Mouse (Mus musculus) CH12.LX (cell line): ENCODE measurements around the gene Npl. TPM values are rescaled to one million over a fixed set of nuclear protein-coding genes. Genes with fewer than 3 reads are reported as not detected.

Source experiments
- DNase-seq: peaks from one replicate; pipeline ENCODE4 v3.0.0-alpha.2; 2013; ENCODE audit errors: extremely low read depth
- H3K27ac ChIP-seq: 2 replicates; pipeline ENCODE4 v1.5.1; 2012; ENCODE audit warnings: low read depth, mild to moderate bottlenecking, control low read depth, moderate library complexity; ENCODE audit not compliant: insufficient read depth
- H3K27me3 ChIP-seq: replicated peaks from 2 replicates; pipeline ENCODE3; 2012; ENCODE audit warnings: inconsistent platforms
- H3K36me3 ChIP-seq, 2 experiments: replicated peaks in 1 of 2; 2 replicates each; pipeline versions ENCODE3 to v1.6.1; 2012; ENCODE audit warnings: inconsistent platforms in 1 of 2, low read length in 1 of 2, mild to moderate bottlenecking in 1 of 2, mixed read lengths in 1 of 2, moderate library complexity in 1 of 2; ENCODE audit not compliant: control insufficient read depth in 1 of 2, insufficient read depth in 1 of 2
- H3K4me1 ChIP-seq, 2 experiments: 2 replicates each; pipeline ENCODE4 v1.6.1; 2012; ENCODE audit warnings: inconsistent platforms in 1 of 2, moderate library complexity in 1 of 2; ENCODE audit not compliant: insufficient read depth in 2 of 2, control insufficient read depth in 1 of 2
- H3K4me2 ChIP-seq: 2 replicates; pipeline ENCODE4 v1.6.1; 2012; ENCODE audit warnings: low read depth, mild to moderate bottlenecking, control low read depth; ENCODE audit not compliant: poor library complexity, insufficient read depth, severe bottlenecking
- H3K4me3 ChIP-seq, 3 experiments: fragments of 150-350 bp in 1 of 3; sonication (generic) in 1 of 3; replicated peaks in 1 of 3; 2 replicates each; pipeline versions ENCODE3 to v1.5.1; 2011 to 2012; ENCODE audit warnings: low read depth in 2 of 3, low read length in 2 of 3, mild to moderate bottlenecking in 2 of 3, moderate library complexity in 2 of 3, control low read depth in 1 of 3, improper control_type of control experiment in 1 of 3, inconsistent platforms in 1 of 3, mixed read lengths in 1 of 3; ENCODE audit not compliant: poor library complexity in 1 of 3
- H3K79me2 ChIP-seq: replicated peaks from 2 replicates; pipeline ENCODE4 v1.6.1; 2012; ENCODE audit warnings: mild to moderate bottlenecking, moderate library complexity; ENCODE audit not compliant: control insufficient read depth, poor library complexity, insufficient read depth, severe bottlenecking; ENCODE audit errors: extremely low read depth
- H3K9ac ChIP-seq: 2 replicates; pipeline ENCODE4 v1.6.1; 2012; ENCODE audit warnings: low read depth, mild to moderate bottlenecking, control low read depth, moderate library complexity; ENCODE audit not compliant: insufficient read depth
- H3K9me3 ChIP-seq: replicated peaks from 2 replicates; pipeline ENCODE3; 2012; ENCODE audit warnings: low read length, inconsistent platforms, mixed read lengths
- BHLHE40 ChIP-seq: IDR thresholded peaks from 2 replicates; pipeline ENCODE4 v1.6.1; 2011; ENCODE audit warnings: mild to moderate bottlenecking, low read depth, low read length, improper control_type of control experiment
- CHD1 ChIP-seq: IDR thresholded peaks from 2 replicates; pipeline ENCODE4 v1.6.1; 2012; ENCODE audit warnings: low read depth, low read length, improper control_type of control experiment, inconsistent platforms
- CHD2 ChIP-seq: IDR thresholded peaks from 2 replicates; pipeline ENCODE4 v1.6.1; 2011; ENCODE audit warnings: low read length, improper control_type of control experiment
- CTCF ChIP-seq, 2 experiments: IDR thresholded peaks in 1 of 2; conservative IDR thresholded peaks in 1 of 2; 2 replicates each; pipeline ENCODE4 v1.5.1; 2011 to 2012; ENCODE audit warnings: low read depth in 2 of 2, low read length in 2 of 2, improper control_type of control experiment in 1 of 2, inconsistent platforms in 1 of 2, mild to moderate bottlenecking in 1 of 2, moderate library complexity in 1 of 2
- E2F4 ChIP-seq: IDR thresholded peaks from 2 replicates; pipeline ENCODE4 v1.6.1; 2011; ENCODE audit warnings: low read depth, low read length, improper control_type of control experiment; ENCODE audit not compliant: insufficient replicate concordance
- ELF1 ChIP-seq: IDR thresholded peaks from 2 replicates; pipeline ENCODE4 v1.6.1; 2014; ENCODE audit warnings: low read depth, mild to moderate bottlenecking, inconsistent platforms, low read length, improper control_type of control experiment
- EP300 ChIP-seq: IDR thresholded peaks from 2 replicates; pipeline ENCODE4 v1.6.1; 2011; ENCODE audit warnings: low read length, improper control_type of control experiment
- ETS1 ChIP-seq: conservative IDR thresholded peaks from 2 replicates; pipeline ENCODE4 v1.6.1; 2012; ENCODE audit warnings: low read depth, mild to moderate bottlenecking, inconsistent platforms, low read length, improper control_type of control experiment, moderate library complexity
- HCFC1 ChIP-seq: IDR thresholded peaks from 2 replicates; pipeline ENCODE4 v1.6.1; 2012; ENCODE audit warnings: low read depth, mild to moderate bottlenecking, inconsistent platforms, low read length, improper control_type of control experiment
- IRF4 ChIP-seq: IDR thresholded peaks from 2 replicates; pipeline ENCODE4 v1.6.1; 2014; ENCODE audit warnings: low read depth, mild to moderate bottlenecking, inconsistent platforms, low read length, improper control_type of control experiment
- JUN ChIP-seq: IDR thresholded peaks from 2 replicates; pipeline ENCODE4 v1.6.1; 2011; ENCODE audit warnings: low read depth, mild to moderate bottlenecking, low read length, improper control_type of control experiment, moderate library complexity; ENCODE audit not compliant: insufficient read depth
- JUND ChIP-seq: conservative IDR thresholded peaks from 2 replicates; pipeline ENCODE4 v1.6.1; 2011; ENCODE audit warnings: low read depth, low read length, improper control_type of control experiment
- KAT2A ChIP-seq: IDR thresholded peaks from 2 replicates; pipeline ENCODE4 v1.6.1; 2012; ENCODE audit warnings: low read length, improper control_type of control experiment, inconsistent platforms; ENCODE audit not compliant: insufficient replicate concordance
- MAFK ChIP-seq: IDR thresholded peaks from 2 replicates; pipeline ENCODE4 v1.6.1; 2011; ENCODE audit warnings: low read length, improper control_type of control experiment; ENCODE audit not compliant: insufficient replicate concordance
- MAX ChIP-seq: IDR thresholded peaks from 2 replicates; pipeline ENCODE4 v1.6.1; 2011; ENCODE audit warnings: low read length, improper control_type of control experiment
- MAZ ChIP-seq: IDR thresholded peaks from 2 replicates; pipeline ENCODE4 v1.6.1; 2012; ENCODE audit warnings: low read depth, mild to moderate bottlenecking, inconsistent platforms, low read length, improper control_type of control experiment, moderate library complexity
- MEF2A ChIP-seq: IDR thresholded peaks from 2 replicates; pipeline ENCODE4 v1.6.1; 2014; ENCODE audit warnings: low read depth, mild to moderate bottlenecking, inconsistent platforms, low read length, improper control_type of control experiment, borderline replicate concordance
- MXI1 ChIP-seq: IDR thresholded peaks from 2 replicates; pipeline ENCODE4 v1.6.1; 2011; ENCODE audit warnings: mild to moderate bottlenecking, low read depth, low read length, improper control_type of control experiment
- MYC ChIP-seq: IDR thresholded peaks from 2 replicates; pipeline ENCODE4 v1.6.1; 2011; ENCODE audit warnings: low read depth, mild to moderate bottlenecking, improper control_type of control experiment, low read length
- NRF1 ChIP-seq: IDR thresholded peaks from 2 replicates; pipeline ENCODE4 v1.6.1; 2014; ENCODE audit warnings: low read depth, mild to moderate bottlenecking, inconsistent platforms, low read length, improper control_type of control experiment, moderate library complexity
- PAX5 ChIP-seq: IDR thresholded peaks from 2 replicates; pipeline ENCODE4 v1.6.1; 2012; ENCODE audit warnings: low read length, inconsistent platforms, mixed read lengths
- POLR2A ChIP-seq: IDR thresholded peaks from 2 replicates; pipeline ENCODE4 v1.6.1; 2011; ENCODE audit warnings: low read depth, mild to moderate bottlenecking, improper control_type of control experiment, low read length
- POLR2AphosphoS2 ChIP-seq: IDR thresholded peaks from 2 replicates; pipeline ENCODE4 v1.6.1; 2011; ENCODE audit warnings: low read depth, low read length, improper control_type of control experiment
- RAD21 ChIP-seq: IDR thresholded peaks from 2 replicates; pipeline ENCODE4 v1.6.1; 2011; ENCODE audit warnings: low read depth, mild to moderate bottlenecking, low read length, improper control_type of control experiment, moderate library complexity
- RCOR1 ChIP-seq: conservative IDR thresholded peaks from 2 replicates; pipeline ENCODE4 v1.6.1; 2012; ENCODE audit warnings: low read depth, mild to moderate bottlenecking, inconsistent platforms, low read length, improper control_type of control experiment
- SIN3A ChIP-seq: IDR thresholded peaks from 2 replicates; pipeline ENCODE4 v1.6.1; 2012; ENCODE audit warnings: low read length, improper control_type of control experiment, inconsistent platforms
- SMC3 ChIP-seq: IDR thresholded peaks from 2 replicates; pipeline ENCODE4 v1.6.1; 2011; ENCODE audit warnings: low read depth, low read length, improper control_type of control experiment
- TBP ChIP-seq: conservative IDR thresholded peaks from 2 replicates; pipeline ENCODE4 v1.6.1; 2011; ENCODE audit warnings: low read depth, low read length, improper control_type of control experiment
- TCF12 ChIP-seq: IDR thresholded peaks from 2 replicates; pipeline ENCODE4 v1.6.1; 2014; ENCODE audit warnings: low read depth, mild to moderate bottlenecking, inconsistent platforms, low read length, improper control_type of control experiment
- UBTF ChIP-seq: IDR thresholded peaks from 2 replicates; pipeline ENCODE4 v1.6.1; 2012; ENCODE audit warnings: low read depth, mild to moderate bottlenecking, inconsistent platforms, low read length, improper control_type of control experiment, moderate library complexity
- USF1 ChIP-seq: IDR thresholded peaks from 2 replicates; pipeline ENCODE4 v1.6.1; 2014; ENCODE audit warnings: low read depth, mild to moderate bottlenecking, inconsistent platforms, low read length, improper control_type of control experiment
- USF2 ChIP-seq: conservative IDR thresholded peaks from 2 replicates; pipeline ENCODE4 v1.6.1; 2011; ENCODE audit warnings: low read depth, low read length, improper control_type of control experiment
- ZC3H11A ChIP-seq: IDR thresholded peaks from 2 replicates; pipeline ENCODE4 v1.6.1; 2012; ENCODE audit warnings: low read depth, mild to moderate bottlenecking, inconsistent platforms, low read length, improper control_type of control experiment
- ZKSCAN1 ChIP-seq: IDR thresholded peaks from 2 replicates; pipeline ENCODE4 v1.6.1; 2012; ENCODE audit warnings: low read depth, inconsistent platforms, low read length, improper control_type of control experiment, borderline replicate concordance
- ZMIZ1 ChIP-seq: IDR thresholded peaks from 2 replicates; pipeline ENCODE4 v1.6.1; 2012; ENCODE audit warnings: low read depth, mild to moderate bottlenecking, inconsistent platforms, low read length, improper control_type of control experiment
- ZNF384 ChIP-seq: IDR thresholded peaks from 2 replicates; pipeline ENCODE4 v1.6.1; 2012; ENCODE audit warnings: low read depth, low read length, improper control_type of control experiment, inconsistent platforms
- dilution Hi-C: fragments of 300-500 bp; cut with MboI; formaldehyde crosslinking; loops from 2 replicates; pipeline ENCODE4 v1.14.3; 2020; ENCODE audit warnings: low sequenced_read_pairs; ENCODE audit not compliant: extremely low pct_unique_long_range_greater_than_20kb, extremely low pct_ligation_motif_present
- in situ Hi-C: fragments of 300-500 bp; cut with MboI; formaldehyde crosslinking; loops from 3 replicates; pipeline ENCODE4 v1.14.3; 2019; ENCODE audit warnings: low sequenced_read_pairs, low pct_ligation_motif_present, low pct_unique_long_range_greater_than_20kb, mixed read lengths
- polyA plus RNA-seq: library from polyadenylated mRNA; unstranded; fragments of >175 nt; gene quantifications from 2 replicates; pipeline ENCODE4 v1.2.1, GENCODE M21; 2012; ENCODE audit warnings: low read depth; ENCODE audit not compliant: insufficient read length
- total RNA-seq, 2 experiments: library from RNA; depleted of rRNA; stranded (reverse); fragments of 300-350 nt in 1 of 2; fragments of >200 nt in 1 of 2; gene quantifications; 2 replicates each; pipeline ENCODE4 v1.2.3; 2012 to 2014

Npl gene
- total and polyA plus RNA-seq, 3 experiments, result 0.08 TPM; not detected in 2

GRCm38 (mm10) chr1:153489132-153489531 lies 60.7 kb downstream of the Npl start:
- H3K4me1 ChIP-seq, result peaks cover 8 to 57% of the 10 kb centered on the region in 2 experiments
- H3K9ac ChIP-seq, result peak overlapping the region; percentile 63

GRCm38 (mm10) chr1:153487500-153487879 lies 62.4 kb downstream of the Npl start, which contains the start of gene Dhx9:
Gene Dhx9 (minus strand): TSS chr1:153487660.
- peak within 1 kb of the TSS; percentile 96 for H3K9ac ChIP-seq
- H3K27ac ChIP-seq, result peak within 1 kb of the TSS; percentile 72
- peak; percentile 95 for DNase-seq
- dilution Hi-C loops, result no loop called here
- H3K36me3 ChIP-seq, result peaks cover 0 to 17% of the 10 kb centered on the region in 2 experiments
- H3K4me3 ChIP-seq, result peak within 1 kb of the TSS; percentile 51 to 99 (median 98)
- in situ Hi-C loops, result no loop called here
- no peaks in the 10 kb centered on the region for H3K27me3 ChIP-seq
- H3K9me3 ChIP-seq, result no peaks in the 10 kb centered on the region
- peaks cover 5 to 55% of the 10 kb centered on the region in 2 experiments for H3K4me1 ChIP-seq
- H3K4me2 ChIP-seq, result peak within 1 kb of the TSS; percentile 88
- peaks cover 53% of the 10 kb centered on the region for H3K79me2 ChIP-seq
- no peak for TF ChIP-seq USF2
- TF ChIP-seq MYC, result peak; percentile 81; the same call in 1 of the 2 replicates
- no peak for TF ChIP-seq MAZ
- TF ChIP-seq NRF1, result peak; percentile 90
- no peak for TF ChIP-seq ZC3H11A
- peak; percentile 94 for TF ChIP-seq ZMIZ1
- TF ChIP-seq TBP, result peak; percentile 91
- TF ChIP-seq MAFK, result no peak
- no peak for TF ChIP-seq RCOR1
- no peak for TF ChIP-seq JUN
- no peak for TF ChIP-seq JUND
- no peak for TF ChIP-seq ZNF384
- peak; percentile 72; the same call in 1 of the 2 replicates for TF ChIP-seq KAT2A
- no peak for TF ChIP-seq CTCF (conservative IDR thresholded peaks at IDR 0.05 in 1 of 2, IDR thresholded peaks at IDR 0.05 in 1 of 2; ENCODE audit: low read depth in 2 of 2, low read length in 2 of 2)
- TF ChIP-seq USF1, result no peak
- peak; percentile 99 for TF ChIP-seq POLR2A
- TF ChIP-seq ETS1, result no peak
- peak; percentile 73; the same call in 1 of the 2 replicates for TF ChIP-seq SIN3A

More at GRCm38 (mm10) chr1:153489132-153489531, 60.7 kb downstream of the Npl start:
- DNase-seq, result peak; percentile 93
- H3K4me3 ChIP-seq, result no peak overlapping the region
- no peaks in the 10 kb centered on the region for H3K27me3 ChIP-seq
- H3K4me2 ChIP-seq, result peak overlapping the region; percentile 73
- peaks cover 39% of the 10 kb centered on the region for H3K79me2 ChIP-seq
- dilution Hi-C loops, result no loop called here
- peak overlapping the region; percentile 48 for H3K27ac ChIP-seq
- in situ Hi-C loops, result no loop called here
- H3K36me3 ChIP-seq, result peaks cover 0 to 5% of the 10 kb centered on the region in 2 experiments
- H3K9me3 ChIP-seq, result no peaks in the 10 kb centered on the region
- TF ChIP-seq CHD1, result no peak
- TF ChIP-seq CTCF (conservative IDR thresholded peaks at IDR 0.05 in 1 of 2, IDR thresholded peaks at IDR 0.05 in 1 of 2; ENCODE audit: low read depth in 2 of 2, low read length in 2 of 2), result peak in 1 of 2 experiments; percentile 73; a peak in 2 of 4 replicates
- peak; percentile 60 for TF ChIP-seq SMC3
- TF ChIP-seq MYC, result no peak; the same call in 1 of the 2 replicates
- peak; percentile 57; the same call in 1 of the 2 replicates for TF ChIP-seq MAX
- TF ChIP-seq ZC3H11A, result no peak
- TF ChIP-seq USF1, result peak; percentile 66
- peak; percentile 77; the same call in 1 of the 2 replicates for TF ChIP-seq SIN3A
- TF ChIP-seq UBTF, result no peak
- TF ChIP-seq ETS1, result peak; percentile 78
- TF ChIP-seq IRF4, result peak; percentile 91
- TF ChIP-seq RCOR1, result 0 out of 2 replicates have a peak, but pooled peaks have one; percentile 52
- peak; percentile 74; the same call in 1 of the 2 replicates for TF ChIP-seq TBP
- peak; percentile 38 for TF ChIP-seq MXI1
- no peak for TF ChIP-seq KAT2A
- TF ChIP-seq ZMIZ1, result no peak
- peak; percentile 43; the same call in 1 of the 2 replicates for TF ChIP-seq NRF1
- TF ChIP-seq TCF12, result peak; percentile 60; the same call in 1 of the 2 replicates
- TF ChIP-seq E2F4, result no peak
- peak; percentile 64 for TF ChIP-seq CHD2
- TF ChIP-seq JUND, result peak; percentile 23; the same call in 1 of the 2 replicates
- TF ChIP-seq JUN, result peak; percentile 5; the same call in 1 of the 2 replicates
- peak; percentile 65; the same call in 1 of the 2 replicates for TF ChIP-seq EP300
- TF ChIP-seq MAFK, result peak; percentile 60; the same call in 1 of the 2 replicates
- peak; percentile 45 for TF ChIP-seq USF2
- peak; percentile 54 for TF ChIP-seq POLR2A
- peak; percentile 94 for TF ChIP-seq BHLHE40
- 0 out of 2 replicates have a peak, but pooled peaks have one; percentile 12 for TF ChIP-seq HCFC1
- TF ChIP-seq PAX5, result no peak
- TF ChIP-seq ZKSCAN1, result no peak
- TF ChIP-seq MEF2A, result peak; percentile 95
- peak; percentile 49 for TF ChIP-seq RAD21
- peak; percentile 45; the same call in 1 of the 2 replicates for TF ChIP-seq ELF1
- TF ChIP-seq POLR2AphosphoS2, result no peak
